Mouse (Mus musculus) heart, postnatal 25 days (tissue): ENCODE results near the gene Pheta2. TPM values are rescaled to one million over a fixed set of nuclear protein-coding genes. Genes with fewer than 3 reads are reported as not detected.

Experiments used
- DNase-seq: peaks from one replicate; pipeline ENCODE4 v3.0.0; 2022; ENCODE audit warnings: low spot score
- intact Hi-C: fragments of 180-260 bp; cut with DNase I; formaldehyde crosslinking; loops from one replicate; pipeline ENCODE4 v1.15.1; 2025
- total RNA-seq, 2 experiments: library from RNA; stranded (reverse); gene quantifications; 2 replicates each; pipeline ENCODE4 v1.2.3; 2021

Pheta2 gene
- total RNA-seq = 1 to 10 TPM in 1 of 2 experiments, under 1 TPM in 1; 0.70 to 1.4 TPM

- DNase-seq = peak; percentile 97
- intact Hi-C loops = loop anchor here (5.0 kb wide), 1 partner anchor 44 kb away; the partner anchor contains the start of gene Cyp2d22
Measured at GRCm38 (mm10) chr15:82338593-82339112, at the start of gene Pheta2, which contains the start of the genes Naga and Smdt1. Gene Pheta2 (plus strand): TSS chr15:82338942. Gene Naga (minus strand): TSS chr15:82338925. Gene Smdt1 (plus strand): TSS chr15:82338959.

- intact Hi-C loops = no loop called here
- no peak for DNase-seq
Measured at GRCm38 (mm10) chr15:82290252-82290651, 48.5 kb upstream of the Pheta2 start.

GRCm38 (mm10) chr15:82292851-82293250 is 45.9 kb upstream of the Pheta2 start:
- intact Hi-C loops = no loop called here

GRCm38 (mm10) chr15:82293271-82293711 is 45.5 kb upstream of the Pheta2 start:
- no peak for DNase-seq
- intact Hi-C loops = no loop called here

More at GRCm38 (mm10) chr15:82292851-82293250, 45.9 kb upstream of the Pheta2 start:
- no peak for DNase-seq

GRCm38 (mm10) chr15:82294059-82294458 is 44.7 kb upstream of the Pheta2 start:
- intact Hi-C loops = no loop called here
- no peak for DNase-seq

- DNase-seq = no peak
- intact Hi-C loops = no loop called here
Measured at GRCm38 (mm10) chr15:82298764-82299561, 39.8 kb upstream of the Pheta2 start, which contains the start of gene Wbp2nl. Gene Wbp2nl (plus strand): TSS chr15:82298954.

GRCm38 (mm10) chr15:82307107-82307506 is 31.6 kb upstream of the Pheta2 start:
- intact Hi-C loops = no loop called here
- DNase-seq = no peak

- intact Hi-C loops = no loop called here
- DNase-seq = no peak
Measured at GRCm38 (mm10) chr15:82308416-82308815, 30.3 kb upstream of the Pheta2 start.

- DNase-seq = no peak
- intact Hi-C loops = no loop called here
Measured at GRCm38 (mm10) chr15:82317839-82318238, 20.9 kb upstream of the Pheta2 start.

GRCm38 (mm10) chr15:82319613-82320012 is 19.1 kb upstream of the Pheta2 start:
- no peak for DNase-seq
- intact Hi-C loops = no loop called here

- intact Hi-C loops = no loop called here
Measured at GRCm38 (mm10) chr15:82322195-82322594, 16.5 kb upstream of the Pheta2 start.

GRCm38 (mm10) chr15:82325382-82325781 is 13.4 kb upstream of the Pheta2 start:
- intact Hi-C loops = no loop called here
- no peak for DNase-seq

More at GRCm38 (mm10) chr15:82322195-82322594, 16.5 kb upstream of the Pheta2 start:
- DNase-seq = no peak

GRCm38 (mm10) chr15:82335194-82335593 is 3.5 kb upstream of the Pheta2 start:
- DNase-seq = no peak
- intact Hi-C loops = loop anchor here (5.0 kb wide), 1 partner anchor 47 kb away; the partner anchor contains the start of gene Cyp2d22

GRCm38 (mm10) chr15:82336629-82337028 is 2.1 kb upstream of the Pheta2 start:
- intact Hi-C loops = loop anchor here (5.0 kb wide), 1 partner anchor 46 kb away; the partner anchor contains the start of gene Cyp2d22

GRCm38 (mm10) chr15:82337875-82338274 is 867 bp upstream of the Pheta2 start:
- DNase-seq = no peak
- intact Hi-C loops = loop anchor here (5.0 kb wide), 1 partner anchor 44 kb away; the partner anchor contains the start of gene Cyp2d22

More at GRCm38 (mm10) chr15:82336629-82337028, 2.1 kb upstream of the Pheta2 start:
- no peak for DNase-seq

GRCm38 (mm10) chr15:82339150-82339549 is 408 bp downstream of the Pheta2 start:
- intact Hi-C loops = loop anchor here (5.0 kb wide), 1 partner anchor 43 kb away; the partner anchor contains the start of gene Cyp2d22
- no peak for DNase-seq

GRCm38 (mm10) chr15:82339634-82340254 is 1.0 kb downstream of the Pheta2 start:
- intact Hi-C loops = loop anchor here (5.0 kb wide), 1 partner anchor 43 kb away; the partner anchor contains the start of gene Cyp2d22
- no peak for DNase-seq

GRCm38 (mm10) chr15:82340414-82341035 is 1.8 kb downstream of the Pheta2 start:
- intact Hi-C loops = no loop called here
- no peak for DNase-seq

- DNase-seq = peak; percentile 57
- intact Hi-C loops = no loop called here
Measured at GRCm38 (mm10) chr15:82341036-82341501, 2.3 kb downstream of the Pheta2 start.
